In genomic region chr13:4032512-4032911, GRCm38 (mm10) we compare ENCODE assay signal across 12 mouse cellular contexts. TPM values are rescaled to one million over a fixed set of nuclear protein-coding genes. Genes with fewer than 3 reads are reported as not detected.
A peak's percentile ranks its signal among the peaks of the same experiment; 100 is the strongest.
DNase-seq lines count a peak whose midpoint lies in the region; ATAC-seq and TF ChIP-seq lines count a peak whose summit lies in the region.
"Had no signal": no experiment of that assay in that cellular context is flagged by ENCODE, and none has a peak within 500 bp of the region (broad histone marks: within the 10 kb centered on the region; RNA-seq: fewer than 3 reads in every experiment).

No protein-coding gene starts in this region.

- WGBS in stomach, postnatal 0 days, result 41% methylated on average over 3 of the region's 3 CpGs

- no peak overlapping the region for H3K27ac ChIP-seq in stomach, postnatal 0 days (replicated peaks)

- H3K9me3 ChIP-seq in stomach, postnatal 0 days (ENCODE audit: control insufficient read depth, low read length), result no peaks in the 10 kb centered on the region

- no peaks in the 10 kb centered on the region for H3K27me3 ChIP-seq in stomach, postnatal 0 days (ENCODE audit: control insufficient read depth, insufficient read depth, low read length)

- H3K36me3 ChIP-seq in stomach, postnatal 0 days (ENCODE audit: control insufficient read depth, insufficient read depth, low read length), result no peaks in the 10 kb centered on the region

- no peak for TF ChIP-seq EP300 in stomach, postnatal 0 days (optimal IDR thresholded peaks at IDR 0.05)

- H3K4me1 ChIP-seq in stomach, postnatal 0 days (replicated peaks; ENCODE audit: control insufficient read depth, insufficient read depth), result no peaks in the 10 kb centered on the region

- no peak overlapping the region for H3K9ac ChIP-seq in stomach, postnatal 0 days (ENCODE audit: low read length)
- H3K9ac ChIP-seq: forebrain, postnatal 0 days had no signal

- H3K4me3 ChIP-seq in stomach, postnatal 0 days (ENCODE audit: low read depth, low read length), result no peak overlapping the region

- H3K4me2 ChIP-seq in stomach, postnatal 0 days (replicated peaks; ENCODE audit: low read depth), result no peak overlapping the region

- peak; percentile 2 to 3 for DNase-seq in cerebellum, postnatal 10 days
- no peak for DNase-seq in cerebellum, adult 9-10 months
- peak; percentile 27 for DNase-seq in testis, postnatal 14 days (ENCODE audit: low spot score)
- no peak for DNase-seq in testis, postnatal 10 days (ENCODE audit: low spot score)
- peak; percentile 10 for DNase-seq in kidney, postnatal 14 days
- peak; percentile 36 for DNase-seq in stomach, postnatal 0 days (ENCODE audit: low spot score)
- DNase-seq in frontal cortex, postnatal 25 days (ENCODE audit: low spot score in 2 of 2), result no peak
- no peak for DNase-seq in left cerebral cortex, adult 18-20 months (ENCODE audit: low spot score in 2 of 2)
- DNase-seq: forebrain, postnatal 0 days; thymus, adult 2 months had no signal

- ATAC-seq in stomach, postnatal 0 days (ENCODE audit: low FRiP score, low TSS enrichment), result 0 out of 2 replicates have a peak, but pooled peaks have one; percentile 64
- ATAC-seq: forebrain, postnatal 0 days; intestine, postnatal 0 days had no signal

- no peak for TF ChIP-seq CTCF in stomach, postnatal 0 days (IDR thresholded peaks at IDR 0.05; ENCODE audit: low read depth)

RNA-seq across cellular contexts. Expression of gene Akr1c14, which starts 16.3 kb away (rescaled TPM):
- 8.9 and 11.2 TPM in 2 replicates for polyA plus RNA-seq in stomach, postnatal 0 days (2015; fragmentation: Nextera tagmentation; extraction: Ambion mirVana)
- 1 to 10 TPM; 1.0 to 1.5 TPM for total RNA-seq in left cerebral cortex, adult 18-20 months (2021)
- total RNA-seq: common myeloid progenitor, adult 5-6 weeks had no signal

Comparison
In these comparisons a context has a peak if more than half of its experiments do, and no peak if none do; other contexts are left out.
1. DNase-seq: peak in cerebellum, postnatal 10 days (2 of 2), testis, postnatal 14 days (single experiment), kidney, postnatal 14 days (single experiment) and stomach, postnatal 0 days (single experiment); none in cerebellum, adult 9-10 months (single experiment), testis, postnatal 10 days (single experiment), frontal cortex, postnatal 25 days (0 of 2) and left cerebral cortex, adult 18-20 months (0 of 2).